In genomic region chr4:85953590-85953989, GRCm38 (mm10) we compare ENCODE assay signal across 20 mouse cellular contexts.
A peak's percentile ranks its signal among the peaks of the same experiment; 100 is the strongest.
DNase-seq lines count a peak whose midpoint lies in the region; ATAC-seq lines count a peak whose summit lies in the region.
"Had no signal": no experiment of that assay in that cellular context is flagged by ENCODE, and none has a peak within 500 bp of the region (broad histone marks: within the 10 kb centered on the region; RNA-seq: fewer than 3 reads in every experiment).

No protein-coding gene starts in this region.

- 15% methylated on average over 4 of the region's 4 CpGs for WGBS in liver, embryonic 13.5 days (ENCODE audit: insufficient replicate concordance)
- WGBS in forebrain, embryonic 13.5 days: 87% methylated on average over 4 of the region's 4 CpGs

- H3K9ac ChIP-seq in liver, embryonic 13.5 days: no peak overlapping the region
- H3K9ac ChIP-seq in forebrain, embryonic 13.5 days: no peak overlapping the region
- H3K9ac ChIP-seq: embryonic facial prominence, embryonic 15.5 days; forebrain, embryonic 12.5 days; heart, embryonic 15.5 days; hindbrain, embryonic 13.5 days; neural tube, embryonic 15.5 days had no signal

- H3K27me3 ChIP-seq in liver, embryonic 13.5 days: no peaks in the 10 kb centered on the region
- no peaks in the 10 kb centered on the region for H3K27me3 ChIP-seq in forebrain, embryonic 13.5 days
- H3K27me3 ChIP-seq: embryonic facial prominence, embryonic 15.5 days; forebrain, embryonic 12.5 days; heart, embryonic 15.5 days; hindbrain, embryonic 13.5 days; neural tube, embryonic 15.5 days had no signal

- no peaks in the 10 kb centered on the region for H3K36me3 ChIP-seq in liver, embryonic 13.5 days
- no peaks in the 10 kb centered on the region for H3K36me3 ChIP-seq in forebrain, embryonic 13.5 days (ENCODE audit: poor library complexity, severe bottlenecking)
- H3K36me3 ChIP-seq: embryonic facial prominence, embryonic 15.5 days; forebrain, embryonic 12.5 days; heart, embryonic 15.5 days; hindbrain, embryonic 13.5 days; midbrain, embryonic 10.5 days; neural tube, embryonic 15.5 days had no signal

- no peak overlapping the region for H3K27ac ChIP-seq in liver, embryonic 13.5 days
- H3K27ac ChIP-seq in forebrain, embryonic 13.5 days: no peak overlapping the region
- H3K27ac ChIP-seq: embryonic facial prominence, embryonic 15.5 days; forebrain, embryonic 12.5 days; heart, embryonic 15.5 days; hindbrain, embryonic 13.5 days; kidney, postnatal 0 days; midbrain, embryonic 10.5 days; neural tube, embryonic 15.5 days had no signal

- peak; percentile 3 for DNase-seq in lung, postnatal 10 days
- no peak for DNase-seq in lung, postnatal 36 days
- peak; percentile 35 for DNase-seq in kidney, adult 9 months
- DNase-seq in liver, embryonic 13.5 days: peak; percentile 7
- no peak for DNase-seq in T-cell, adult 2 months (ENCODE audit: low spot score)
- DNase-seq in right cerebral cortex, adult 2 months (ENCODE audit: low spot score in 2 of 2): no peak
- DNase-seq: cerebellum, adult 2 months; heart, adult 18-20 months; left cerebral cortex, postnatal 4 days; lung, adult 2 months; thymus, adult 2 months had no signal

- no peak overlapping the region for H3K4me2 ChIP-seq in liver, embryonic 13.5 days
- no peak overlapping the region for H3K4me2 ChIP-seq in forebrain, embryonic 13.5 days
- H3K4me2 ChIP-seq: embryonic facial prominence, embryonic 15.5 days; forebrain, embryonic 12.5 days; heart, embryonic 15.5 days; hindbrain, embryonic 13.5 days; neural tube, embryonic 15.5 days had no signal

- H3K9me3 ChIP-seq in liver, embryonic 13.5 days (replicated peaks): no peaks in the 10 kb centered on the region
- no peaks in the 10 kb centered on the region for H3K9me3 ChIP-seq in forebrain, embryonic 13.5 days (replicated peaks)
- H3K9me3 ChIP-seq: embryonic facial prominence, embryonic 15.5 days; forebrain, embryonic 12.5 days; heart, embryonic 15.5 days; hindbrain, embryonic 13.5 days; midbrain, embryonic 10.5 days; neural tube, embryonic 15.5 days had no signal

- ATAC-seq in liver, embryonic 13.5 days (ENCODE audit: low read depth): peak; percentile 83
- ATAC-seq in monocyte, adult 5-6 weeks (replicated peaks; ENCODE audit: insufficient number of reproducible peaks, low FRiP score, low TSS enrichment, poor library complexity, severe bottlenecking): no peak
- ATAC-seq in forebrain, embryonic 13.5 days: no peak

- no peak overlapping the region for H3K4me3 ChIP-seq in liver, embryonic 13.5 days (replicated peaks)
- no peak overlapping the region for H3K4me3 ChIP-seq in forebrain, embryonic 13.5 days
- H3K4me3 ChIP-seq: embryonic facial prominence, embryonic 15.5 days; forebrain, embryonic 12.5 days; heart, embryonic 15.5 days; hindbrain, embryonic 13.5 days; midbrain, embryonic 10.5 days; neural tube, embryonic 15.5 days had no signal

- H3K4me1 ChIP-seq in liver, embryonic 13.5 days (replicated peaks): peaks cover 10% of the 10 kb centered on the region
- no peaks in the 10 kb centered on the region for H3K4me1 ChIP-seq in forebrain, embryonic 13.5 days
- H3K4me1 ChIP-seq: embryonic facial prominence, embryonic 15.5 days; forebrain, embryonic 12.5 days; hindbrain, embryonic 13.5 days; midbrain, embryonic 10.5 days; neural tube, embryonic 15.5 days had no signal

Comparison
In these comparisons a context has a peak if more than half of its experiments do, and no peak if none do; other contexts are left out.
1. DNase-seq: peak in lung, postnatal 10 days (single experiment), kidney, adult 9 months (single experiment) and liver, embryonic 13.5 days (single experiment); none in lung, postnatal 36 days (single experiment), T-cell, adult 2 months (single experiment) and right cerebral cortex, adult 2 months (0 of 2).